Mouse (Mus musculus) 3T3-L1 (cell line): Measurements from ENCODE around the gene Olfr466.
A peak's percentile ranks its signal among the peaks of the same experiment; 100 is the strongest.

ENCODE experiments used
- DNase-seq: peaks from one replicate; pipeline ENCODE4 v3.0.0-alpha.2; 2015; ENCODE audit warnings: low read depth, low spot score

Gene Olfr466

DNA sequence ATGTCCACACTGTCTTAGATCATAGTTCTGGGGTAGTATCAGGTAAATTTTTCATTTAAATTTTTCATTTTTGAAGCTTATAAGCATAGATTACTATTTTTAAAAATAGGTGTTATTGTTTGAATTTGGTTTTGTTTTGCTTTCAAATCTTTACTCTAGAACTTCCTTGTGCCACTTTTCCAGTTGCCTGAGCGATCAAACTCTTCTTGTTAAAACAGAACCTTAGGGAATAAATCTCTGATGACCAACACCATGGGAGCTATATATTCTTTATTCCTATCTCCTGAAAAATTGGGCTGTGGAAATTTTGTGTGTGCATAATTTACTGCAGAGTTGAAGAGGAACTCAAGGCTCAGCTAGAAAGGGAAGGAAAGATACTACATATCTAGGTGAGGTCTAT, at the start of gene Olfr466:
Olfr466 (plus strand) TSS at position 301 of the 400 bp plus-strand sequence.
- no peak for DNase-seq

DNA sequence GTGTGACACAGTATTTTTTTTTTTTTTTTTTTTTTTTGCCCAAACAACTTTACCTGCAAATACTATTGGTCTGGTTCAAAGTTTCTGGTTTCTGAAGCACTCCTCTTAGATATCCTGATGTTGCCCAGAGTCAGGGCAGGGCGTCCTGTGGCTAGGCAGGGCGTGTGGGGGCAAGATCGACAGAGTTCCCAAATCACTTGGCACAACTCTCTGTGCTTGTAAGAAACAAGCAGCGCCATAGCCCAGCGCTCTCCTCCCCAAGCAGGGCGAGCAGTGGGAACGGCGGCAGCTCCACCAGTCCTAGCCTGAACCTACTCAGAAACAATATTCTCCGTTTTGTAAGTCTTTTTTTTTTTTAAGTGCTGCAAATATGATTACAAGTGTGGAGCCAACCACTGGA, 49.4 kb upstream of the Olfr466 start:
- DNase-seq = no peak

GRCm38 (mm10) chr13:65101232-65101631, 48.8 kb upstream of the Olfr466 start:
- no peak for DNase-seq

DNA sequence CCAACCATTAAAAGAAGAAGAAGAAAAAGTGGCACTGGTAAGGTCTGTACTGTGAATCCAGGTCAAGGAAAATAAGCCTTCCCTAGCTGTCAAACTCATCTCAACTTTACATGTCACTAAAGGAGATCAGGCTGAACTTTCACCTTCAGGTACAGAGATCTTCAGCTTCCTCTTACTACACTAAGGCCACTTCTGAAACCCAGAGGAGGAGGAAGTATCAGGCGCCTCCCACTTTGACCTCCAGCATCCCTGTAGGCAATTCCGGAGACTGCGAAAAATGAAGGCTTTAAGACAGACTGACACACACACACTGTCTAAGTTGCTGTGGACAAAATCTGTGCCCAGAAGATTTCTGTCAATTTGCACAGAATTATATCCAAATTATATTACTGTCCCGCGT, 38.1 kb upstream of the Olfr466 start:
- DNase-seq = peak; percentile 50

DNA sequence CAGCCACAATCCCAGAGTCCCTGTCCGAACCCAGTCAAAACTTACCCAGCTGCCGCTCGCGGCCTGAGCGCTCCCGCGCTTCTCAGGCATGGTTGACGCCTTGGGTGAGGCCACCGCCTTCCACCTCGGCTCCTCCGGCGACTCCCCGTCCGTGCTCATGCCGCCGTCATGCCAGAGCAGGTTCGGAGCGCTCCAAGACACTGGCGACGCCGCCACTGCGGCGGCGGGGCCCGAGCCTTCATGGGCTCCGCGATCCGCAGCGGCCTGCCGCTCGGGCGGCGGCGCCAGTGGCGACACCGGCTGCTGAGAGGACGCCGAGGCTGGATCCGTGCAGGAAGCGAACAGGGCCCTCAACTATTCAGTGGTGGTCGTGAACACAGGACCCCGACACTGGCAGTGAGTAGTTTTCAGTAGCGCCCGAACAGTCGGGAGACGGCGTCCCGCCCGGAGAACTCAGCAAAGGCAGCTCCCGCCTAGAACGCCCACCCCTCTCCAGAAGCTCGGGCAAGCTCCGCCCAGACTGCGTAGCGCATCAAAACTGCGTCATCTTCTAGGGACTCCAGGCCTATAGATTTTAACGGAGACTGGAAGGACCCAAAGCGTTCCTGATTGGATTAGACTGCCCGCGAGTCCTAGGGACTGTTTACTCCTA, 37.5 kb upstream of the Olfr466 start, which contains the start of gene Mfsd14b:
Mfsd14b (minus strand) TSS at position 517 of the 652 bp plus-strand sequence.
- DNase-seq = peak; percentile 96

- DNase-seq = peak; percentile 27
Observed at GRCm38 (mm10) chr13:65113239-65113638, 36.8 kb upstream of the Olfr466 start.

DNA sequence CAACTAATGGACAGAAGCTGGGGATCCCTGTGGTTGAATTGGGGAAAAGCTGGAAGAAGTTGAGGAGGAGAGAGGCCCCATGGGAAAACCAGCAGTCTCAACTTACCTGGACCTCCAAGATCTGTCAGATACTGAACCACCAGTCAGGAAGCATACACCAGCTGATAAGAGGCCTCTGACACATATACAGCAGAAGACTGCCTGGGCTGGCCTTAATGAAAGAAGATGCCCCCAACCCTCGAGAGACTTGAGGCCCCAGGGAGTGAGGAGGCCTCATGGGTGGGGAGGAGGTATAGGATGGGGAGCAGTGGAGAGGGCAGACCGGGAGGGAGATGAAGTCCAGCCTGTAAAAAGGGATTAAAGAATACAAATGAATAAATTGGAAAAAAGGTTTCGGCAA, 29.1 kb upstream of the Olfr466 start:
- no peak for DNase-seq

GRCm38 (mm10) chr13:65122111-65122510, 27.9 kb upstream of the Olfr466 start:
- peak; percentile 10 for DNase-seq

DNA sequence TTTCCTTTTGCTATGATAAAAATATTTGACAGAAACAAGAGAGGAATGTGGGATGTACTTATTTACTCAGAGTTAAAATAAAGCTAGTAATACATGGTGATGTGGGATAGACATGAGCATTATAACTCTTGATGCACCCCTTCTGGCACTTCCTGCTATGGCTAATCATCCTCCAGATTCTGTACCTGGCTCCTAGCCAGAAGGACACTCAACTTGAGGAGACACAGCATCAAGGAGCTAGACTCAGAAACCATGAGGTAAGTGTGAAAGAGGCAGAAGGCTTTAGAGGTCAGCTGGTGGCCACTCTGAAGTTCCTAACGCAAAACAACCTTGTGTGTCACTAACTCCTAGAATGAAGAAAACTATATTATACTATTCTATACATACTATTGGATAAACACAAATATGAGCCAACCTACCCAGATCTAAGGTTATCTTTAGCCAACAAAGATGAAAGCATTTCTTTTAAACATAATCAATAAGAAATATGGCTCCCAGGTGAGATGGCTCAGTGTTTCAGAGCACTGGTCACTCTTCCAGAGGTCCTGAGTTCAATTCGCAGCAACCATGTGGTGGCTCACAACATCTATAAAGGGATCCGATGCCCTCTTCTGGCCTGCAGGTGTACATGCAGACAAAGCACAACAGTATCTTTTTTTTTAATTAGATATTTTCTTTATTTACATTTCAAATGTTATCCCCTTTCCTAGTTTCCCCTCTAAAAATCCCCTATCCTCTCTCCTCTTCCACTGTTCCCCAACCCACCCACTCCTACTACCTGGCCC, 22.8 kb upstream of the Olfr466 start:
- peak; percentile 60 for DNase-seq

GRCm38 (mm10) chr13:65137789-65138188, 12.3 kb upstream of the Olfr466 start, which contains the start of gene Olfr465-ps1:
Gene Olfr465-ps1 (plus strand): TSS chr13:65138089.
- DNase-seq = no peak

DNA sequence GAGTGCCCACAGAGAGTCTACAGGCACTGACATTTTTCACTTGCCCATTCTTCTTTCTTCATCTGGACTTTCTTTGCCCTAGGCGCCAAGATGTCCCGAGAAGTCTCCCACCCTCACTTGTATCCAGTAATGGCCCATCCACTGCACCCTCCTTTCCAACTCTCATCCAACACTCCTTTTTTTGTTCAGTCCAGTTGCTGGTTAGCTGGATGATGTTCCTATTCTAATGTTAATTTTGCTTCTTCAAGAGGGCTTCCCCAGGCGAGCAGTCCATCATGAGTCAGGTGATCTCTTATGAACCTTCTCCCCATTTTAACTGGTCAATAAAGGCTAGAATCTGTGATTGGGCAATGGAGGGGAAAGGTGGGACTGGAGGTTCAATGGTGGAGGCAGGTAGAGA, 24.1 kb downstream of the Olfr466 start:
- no peak for DNase-seq

DNA sequence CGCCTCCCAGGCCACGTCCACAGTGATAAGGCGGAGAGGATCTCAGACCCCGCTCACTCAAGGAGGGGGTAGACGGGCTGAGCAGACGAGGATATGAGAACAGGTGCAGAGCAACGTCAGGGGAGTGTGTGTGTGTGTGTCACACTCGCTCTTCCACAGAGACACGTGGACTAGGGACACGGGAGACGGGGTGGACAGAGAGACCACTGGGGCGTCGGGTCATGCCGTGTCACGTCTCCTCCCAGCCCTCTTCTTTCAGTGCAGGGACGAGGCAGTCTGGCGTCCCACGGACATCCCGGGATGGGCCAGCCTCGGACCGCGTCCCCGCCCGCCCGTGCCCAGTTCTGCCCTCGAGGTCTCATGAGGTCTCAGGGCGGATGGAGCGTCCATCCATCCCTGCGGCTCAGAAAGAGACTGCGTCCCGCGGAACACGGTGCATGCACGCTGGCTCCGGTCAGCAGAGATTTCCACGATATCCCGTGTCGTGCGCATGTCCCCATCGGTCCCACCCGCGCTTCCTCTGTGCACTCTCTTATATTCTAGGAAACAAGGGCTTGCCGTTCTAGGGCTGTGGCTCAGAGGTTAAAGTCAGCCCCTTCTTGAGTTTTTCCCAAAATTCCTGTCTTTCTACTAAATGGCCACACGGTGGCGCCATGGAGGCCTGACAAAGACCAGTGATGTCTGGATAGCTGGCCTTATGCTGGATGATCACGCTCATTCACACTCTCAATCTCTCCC, 25.9 kb downstream of the Olfr466 start:
- DNase-seq = peak; percentile 23

DNA sequence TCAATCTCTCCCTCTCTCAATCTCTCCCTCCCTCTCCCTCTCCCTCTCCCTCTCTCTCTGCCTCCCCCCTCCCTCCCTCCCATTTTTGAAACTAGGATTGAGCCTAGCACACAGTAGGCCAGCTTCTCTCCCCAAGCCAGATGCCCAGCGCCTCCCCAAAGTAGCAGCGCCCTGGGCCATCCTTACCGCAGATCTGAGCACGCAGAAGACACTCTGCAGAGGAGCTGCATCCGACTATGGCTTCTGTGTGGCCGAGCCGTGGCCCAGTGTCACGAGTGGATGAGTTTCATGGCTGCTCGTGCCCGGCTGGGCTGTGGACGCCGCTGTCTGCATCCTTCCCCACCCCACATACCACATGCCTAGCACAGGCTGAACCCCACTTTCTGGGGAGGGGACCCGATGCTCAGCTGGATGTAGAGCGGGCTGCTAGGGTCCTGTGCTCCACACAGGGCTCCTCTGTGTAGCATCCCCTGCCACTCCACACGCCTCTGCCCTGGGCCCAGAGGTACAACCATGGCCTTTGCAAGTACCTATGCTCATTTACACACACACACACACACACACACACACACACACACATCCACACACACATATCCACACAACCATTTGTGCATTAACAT, 26.5 kb downstream of the Olfr466 start:
- no peak for DNase-seq

DNA sequence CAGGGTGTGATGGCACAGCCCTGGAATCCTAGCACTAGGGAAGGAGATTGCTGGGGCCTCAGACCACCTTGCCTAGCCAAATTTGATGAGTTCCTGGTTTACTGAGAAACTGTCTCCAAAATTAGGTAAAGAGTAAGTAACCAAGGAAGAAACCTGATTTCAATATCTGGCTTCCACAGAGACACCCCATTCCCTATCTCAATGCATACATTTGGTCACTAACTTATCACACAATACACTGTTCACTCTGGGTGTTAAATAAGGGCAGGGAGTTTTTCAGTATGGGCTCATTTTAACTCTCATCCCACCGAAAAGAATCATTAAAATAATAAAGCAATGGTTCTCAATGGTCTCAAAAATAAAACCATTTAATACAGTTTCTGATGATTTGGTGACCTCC, 50.6 kb downstream of the Olfr466 start:
- no peak for DNase-seq
